Mouse (Mus musculus) cortical plate, adult 2 months (tissue): ENCODE data around the gene Rab23.

ENCODE experiments used
- CTCF ChIP-seq: fragments of 200-500 bp; IDR thresholded peaks from 2 replicates; pipeline ENCODE4 v1.5.1; 2011; ENCODE audit warnings: mild to moderate bottlenecking, control low read depth, low read length; ENCODE audit not compliant: insufficient read depth; ENCODE audit errors: extremely low read depth
- POLR2A ChIP-seq: fragments of 200-500 bp; IDR thresholded peaks from 2 replicates; pipeline ENCODE4 v1.6.1; 2011; ENCODE audit warnings: mild to moderate bottlenecking, low read length, control low read depth; ENCODE audit not compliant: insufficient read depth; ENCODE audit errors: extremely low read depth

- TF ChIP-seq CTCF (peak; percentile 87), POLR2A (no peak)
These were observed 19.6 kb downstream of the Rab23 start for GRCm38 (mm10) chr1:33739302-33739701.
